Mouse (Mus musculus) cerebellum, postnatal 36 days (tissue): ENCODE data around the gene Nop2.
A peak's percentile ranks its signal among the peaks of the same experiment; 100 is the strongest.

Experiments used
- DNase-seq, 2 experiments: peaks; one replicate each; pipeline ENCODE4 v3.0.0; 2021 to 2022; ENCODE audit warnings: mixed read lengths in 2 of 2

Nop2 gene

GRCm38 (mm10) chr6:125110927-125111326 lies 20.8 kb upstream of the Nop2 start:
- peak; percentile 42 to 59 for DNase-seq

GRCm38 (mm10) chr6:125112553-125112952 lies 19.2 kb upstream of the Nop2 start:
- DNase-seq, result no peak

- DNase-seq, result no peak
Observed at GRCm38 (mm10) chr6:125119387-125119786, 12.3 kb upstream of the Nop2 start.

- DNase-seq, result no peak
Observed at GRCm38 (mm10) chr6:125128724-125129123, 3.0 kb upstream of the Nop2 start.

- no peak for DNase-seq
Observed at GRCm38 (mm10) chr6:125129710-125130402, 1.9 kb upstream of the Nop2 start.

- no peak for DNase-seq
Observed at GRCm38 (mm10) chr6:125132470-125132869, 761 bp downstream of the Nop2 start.

GRCm38 (mm10) chr6:125137002-125137671 lies 5.4 kb downstream of the Nop2 start:
- DNase-seq, result peak; percentile 34 to 48

- no peak for DNase-seq
Observed at GRCm38 (mm10) chr6:125139747-125140146, 8.0 kb downstream of the Nop2 start.

GRCm38 (mm10) chr6:125142436-125142835 lies 10.7 kb downstream of the Nop2 start:
- no peak for DNase-seq

GRCm38 (mm10) chr6:125143128-125143527 lies 11.4 kb downstream of the Nop2 start:
- DNase-seq, result no peak

GRCm38 (mm10) chr6:125143904-125144303 lies 12.2 kb downstream of the Nop2 start:
- DNase-seq, result no peak

- DNase-seq, result peak; percentile 91
Observed at GRCm38 (mm10) chr6:125145001-125145400, 13.3 kb downstream of the Nop2 start, which contains the start of gene Iffo1. Iffo1 (plus strand) TSS chr6:125145241.

GRCm38 (mm10) chr6:125145479-125145951 lies 13.8 kb downstream of the Nop2 start:
- peak; percentile 49 to 53 for DNase-seq

- DNase-seq, result peak in 1 of 2 experiments; percentile 20
Observed at GRCm38 (mm10) chr6:125146148-125146547, 14.4 kb downstream of the Nop2 start.

- DNase-seq, result peak; percentile 39 to 42
Observed at GRCm38 (mm10) chr6:125146797-125147196, 15.1 kb downstream of the Nop2 start.

- peak in 1 of 2 experiments; percentile 24 for DNase-seq
Observed at GRCm38 (mm10) chr6:125147329-125147728, 15.6 kb downstream of the Nop2 start.

GRCm38 (mm10) chr6:125148251-125148925 lies 16.7 kb downstream of the Nop2 start:
- peak; percentile 42 to 55 for DNase-seq

GRCm38 (mm10) chr6:125148926-125149568 lies 17.3 kb downstream of the Nop2 start:
- peak; percentile 36 to 37 for DNase-seq

- DNase-seq, result no peak
Observed at GRCm38 (mm10) chr6:125149569-125149950, 17.9 kb downstream of the Nop2 start.

- no peak for DNase-seq
Observed at GRCm38 (mm10) chr6:125152212-125153017, 20.7 kb downstream of the Nop2 start.

- DNase-seq, result no peak
Observed at GRCm38 (mm10) chr6:125153018-125153389, 21.3 kb downstream of the Nop2 start.

GRCm38 (mm10) chr6:125153682-125154081 lies 22.0 kb downstream of the Nop2 start:
- DNase-seq, result no peak
